Mouse (Mus musculus): ENCODE data around the gene Igfbpl1.

The Igfbpl1 gene

GRCm38 (mm10) chr4:45771173-45771572, 55.5 kb downstream of the Igfbpl1 start:
- no peak for DNase-seq (ENCODE audit: low read depth)

GRCm38 (mm10) chr4:45770638-45771033, 56.1 kb downstream of the Igfbpl1 start:
- no peak for DNase-seq (ENCODE audit: low read depth)

GRCm38 (mm10) chr4:45769791-45770637, 56.7 kb downstream of the Igfbpl1 start:
- no peak for DNase-seq (ENCODE audit: low read depth)

- no peak for DNase-seq (ENCODE audit: low read depth)
Observed at GRCm38 (mm10) chr4:45769141-45769540, 57.6 kb downstream of the Igfbpl1 start.

GRCm38 (mm10) chr4:45767891-45768558, 58.7 kb downstream of the Igfbpl1 start:
- DNase-seq (ENCODE audit: low read depth): no peak

GRCm38 (mm10) chr4:45766774-45767173, 59.9 kb downstream of the Igfbpl1 start:
- no peak for DNase-seq (ENCODE audit: low read depth)

- no peak for DNase-seq (ENCODE audit: low read depth)
Observed at GRCm38 (mm10) chr4:45765565-45766201, 61.0 kb downstream of the Igfbpl1 start.

GRCm38 (mm10) chr4:45765121-45765564, 61.6 kb downstream of the Igfbpl1 start:
- DNase-seq (ENCODE audit: low read depth): no peak

- DNase-seq (ENCODE audit: low read depth): no peak
Observed at GRCm38 (mm10) chr4:45764141-45764494, 62.6 kb downstream of the Igfbpl1 start.

- no peak for DNase-seq (ENCODE audit: low read depth)
Observed at GRCm38 (mm10) chr4:45763288-45764140, 63.2 kb downstream of the Igfbpl1 start.

GRCm38 (mm10) chr4:45762600-45762999, 64.1 kb downstream of the Igfbpl1 start:
- no peak for DNase-seq (ENCODE audit: low read depth)

Measured in 416B (cell line).